Mouse (Mus musculus) heart, postnatal 0 days (tissue): Measurements from ENCODE around the gene Urb1.

Experiments used
- CTCF ChIP-seq: IDR thresholded peaks from 2 replicates; pipeline ENCODE4 v1.5.1; 2016; ENCODE audit warnings: antibody characterized with exemption, control low read depth, low read depth
- EP300 ChIP-seq: IDR thresholded peaks from 2 replicates; pipeline ENCODE4 v1.6.1; 2016; ENCODE audit warnings: antibody characterized with exemption, low read depth

DNA sequence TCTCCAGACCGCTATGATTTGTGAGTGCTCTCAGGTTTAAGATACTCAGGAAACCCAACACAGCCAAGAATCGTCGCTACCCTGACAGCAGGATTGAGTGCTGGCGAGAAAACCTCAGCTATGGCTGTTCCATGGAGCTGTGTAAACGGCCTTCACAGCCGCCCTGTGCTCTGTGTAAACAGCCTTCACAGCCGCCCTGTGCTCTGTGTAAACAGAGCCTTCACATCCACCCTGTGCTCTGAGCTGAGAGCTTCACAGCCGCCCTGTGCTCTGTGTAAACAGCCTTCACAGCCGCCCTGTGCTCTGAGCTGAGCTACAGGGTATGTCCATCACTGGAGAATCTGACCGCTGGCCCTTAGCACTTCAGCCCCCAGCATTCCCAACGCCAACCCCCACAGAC, 30.4 kb downstream of the Urb1 start:
- TF ChIP-seq CTCF, result no peak
- no peak for TF ChIP-seq EP300
